Mouse (Mus musculus): ENCODE data around the gene Wdr45.
"Not testable (repeated sequence)": the region's sequence is repeated elsewhere in the genome, so short reads cannot be mapped to it uniquely, and the experiment has no call there.

Wdr45 gene

GRCm38 (mm10) chrX:7714135-7714899, at the start of gene Wdr45:
Gene Wdr45 (plus strand): TSS chrX:7714333.
- DNase-seq (ENCODE audit: low spot score) = peak; percentile 73

- no peak for DNase-seq (ENCODE audit: low spot score)
These were observed 49.3 kb upstream of the Wdr45 start for GRCm38 (mm10) chrX:7664791-7665190.

- no peak for DNase-seq (ENCODE audit: low spot score)
These were observed 48.2 kb upstream of the Wdr45 start for GRCm38 (mm10) chrX:7665739-7666502.

- DNase-seq (ENCODE audit: low spot score) = peak; percentile 55
These were observed 43.7 kb upstream of the Wdr45 start for GRCm38 (mm10) chrX:7670390-7670881.

GRCm38 (mm10) chrX:7670921-7671623, 43.1 kb upstream of the Wdr45 start, which contains the start of gene Plp2:
Gene Plp2 (minus strand): TSS chrX:7671390.
- DNase-seq (ENCODE audit: low spot score) = no peak

- DNase-seq (ENCODE audit: low spot score) = no peak
These were observed 41.4 kb upstream of the Wdr45 start for GRCm38 (mm10) chrX:7672739-7673138.

GRCm38 (mm10) chrX:7673578-7674281, 40.4 kb upstream of the Wdr45 start:
- DNase-seq (ENCODE audit: low spot score) = no peak

GRCm38 (mm10) chrX:7674284-7675000, 39.7 kb upstream of the Wdr45 start:
- DNase-seq (ENCODE audit: low spot score) = no peak

GRCm38 (mm10) chrX:7675001-7675380, 39.1 kb upstream of the Wdr45 start:
- DNase-seq (ENCODE audit: low spot score) = no peak

- no peak for DNase-seq (ENCODE audit: low spot score)
These were observed 35.1 kb upstream of the Wdr45 start for GRCm38 (mm10) chrX:7678986-7679385.

GRCm38 (mm10) chrX:7679405-7680056, 34.6 kb upstream of the Wdr45 start:
- peak; percentile 83 for DNase-seq (ENCODE audit: low spot score)

GRCm38 (mm10) chrX:7680057-7680412, 34.1 kb upstream of the Wdr45 start:
- no peak for DNase-seq (ENCODE audit: low spot score)

- no peak for DNase-seq (ENCODE audit: low spot score)
These were observed 33.3 kb upstream of the Wdr45 start, which contains the start of gene Magix for GRCm38 (mm10) chrX:7680864-7681263. Gene Magix (minus strand): TSS chrX:7681251.

- DNase-seq (ENCODE audit: low spot score) = no peak
These were observed 25.8 kb upstream of the Wdr45 start for GRCm38 (mm10) chrX:7688321-7688720.

GRCm38 (mm10) chrX:7690486-7690885, 23.6 kb upstream of the Wdr45 start:
- no peak for DNase-seq (ENCODE audit: low spot score)

- no peak for DNase-seq (ENCODE audit: low spot score)
These were observed 21.3 kb upstream of the Wdr45 start for GRCm38 (mm10) chrX:7692862-7693261.

GRCm38 (mm10) chrX:7696520-7696919, 17.6 kb upstream of the Wdr45 start:
- no peak for DNase-seq (ENCODE audit: low spot score)

- DNase-seq (ENCODE audit: low spot score) = peak; percentile 38
These were observed 17.2 kb upstream of the Wdr45 start, which contains the start of gene Gpkow for GRCm38 (mm10) chrX:7696954-7697381. Gene Gpkow (plus strand): TSS chrX:7697131.

GRCm38 (mm10) chrX:7713764-7714134, 384 bp upstream of the Wdr45 start:
- not testable (repeated sequence) for DNase-seq (ENCODE audit: low spot score)

GRCm38 (mm10) chrX:7716058-7716457, 1.9 kb downstream of the Wdr45 start:
- not testable (repeated sequence) for DNase-seq (ENCODE audit: low spot score)

Data from ovary, postnatal 14 days (tissue).